Comparison of ENCODE assay signal across 20 mouse cellular contexts in the genomic region with DNA sequence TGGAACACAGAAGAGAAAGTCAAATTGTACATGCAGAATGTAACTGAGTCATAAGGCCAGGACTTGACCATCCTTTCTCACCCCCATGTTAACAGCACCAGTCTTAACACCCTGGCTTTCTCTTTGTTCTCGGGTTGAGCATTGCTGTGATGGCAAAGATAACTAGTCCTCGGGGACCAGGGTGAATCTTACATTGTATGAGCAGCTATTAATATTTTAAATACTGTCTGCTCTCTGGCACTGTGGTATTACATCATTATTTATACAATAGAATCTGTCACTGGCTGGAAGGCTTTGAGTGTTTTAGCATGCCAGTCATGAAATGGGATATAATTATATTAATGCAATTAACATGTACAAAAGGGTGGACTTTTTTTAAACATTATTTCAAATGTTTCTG.
DNase-seq lines count a peak whose midpoint lies in the region; ATAC-seq lines count a peak whose summit lies in the region.
"Had no signal": no experiment of that assay in that cellular context is flagged by ENCODE, and none has a peak within 500 bp of the region (broad histone marks: within the 10 kb centered on the region; RNA-seq: fewer than 3 reads in every experiment).

No protein-coding gene starts in this region.

- 7% methylated on average over 2 of the region's 2 CpGs for WGBS in lung, embryonic 16.5 days
- WGBS in forebrain, embryonic 15.5 days = 23% methylated on average over 2 of the region's 2 CpGs
- WGBS in hindbrain, embryonic 13.5 days = 18% methylated on average over 2 of the region's 2 CpGs
- WGBS in midbrain, embryonic 15.5 days = 18% methylated on average over 2 of the region's 2 CpGs

- H3K9ac ChIP-seq in lung, embryonic 16.5 days (ENCODE audit: low read length) = no peak overlapping the region
- no peak overlapping the region for H3K9ac ChIP-seq in forebrain, embryonic 15.5 days (replicated peaks)
- no peak overlapping the region for H3K9ac ChIP-seq in hindbrain, embryonic 13.5 days
- H3K9ac ChIP-seq in midbrain, embryonic 15.5 days = no peak overlapping the region

- H3K4me3 ChIP-seq in lung, embryonic 16.5 days (ENCODE audit: low read length) = no peak overlapping the region
- no peak overlapping the region for H3K4me3 ChIP-seq in forebrain, embryonic 15.5 days
- no peak overlapping the region for H3K4me3 ChIP-seq in hindbrain, embryonic 13.5 days
- no peak overlapping the region for H3K4me3 ChIP-seq in midbrain, embryonic 15.5 days
- H3K4me3 ChIP-seq: erythroblast, embryonic 14.5 days had no signal

- no peaks in the 10 kb centered on the region for H3K4me1 ChIP-seq in lung, embryonic 16.5 days (replicated peaks; ENCODE audit: control insufficient read depth, insufficient read depth, low read length)
- peaks cover 22% of the 10 kb centered on the region for H3K4me1 ChIP-seq in forebrain, embryonic 15.5 days
- peaks cover 14% of the 10 kb centered on the region for H3K4me1 ChIP-seq in hindbrain, embryonic 13.5 days (replicated peaks)
- peaks cover 9% of the 10 kb centered on the region for H3K4me1 ChIP-seq in midbrain, embryonic 15.5 days

- H3K36me3 ChIP-seq in lung, embryonic 16.5 days (ENCODE audit: control insufficient read depth, insufficient read depth, low read length) = no peaks in the 10 kb centered on the region
- no peaks in the 10 kb centered on the region for H3K36me3 ChIP-seq in forebrain, embryonic 15.5 days
- H3K36me3 ChIP-seq in hindbrain, embryonic 13.5 days = no peaks in the 10 kb centered on the region
- H3K36me3 ChIP-seq in midbrain, embryonic 15.5 days (replicated peaks) = no peaks in the 10 kb centered on the region

- no peak overlapping the region for H3K4me2 ChIP-seq in lung, embryonic 16.5 days (ENCODE audit: low read depth, low read length)
- H3K4me2 ChIP-seq in forebrain, embryonic 15.5 days (replicated peaks) = no peak overlapping the region
- no peak overlapping the region for H3K4me2 ChIP-seq in hindbrain, embryonic 13.5 days
- no peak overlapping the region for H3K4me2 ChIP-seq in midbrain, embryonic 15.5 days

- no peak for ATAC-seq in lung, embryonic 16.5 days (ENCODE audit: low read depth)
- ATAC-seq in forebrain, embryonic 15.5 days (replicated peaks) = no peak
- ATAC-seq in hindbrain, embryonic 13.5 days (ENCODE audit: low FRiP score) = no peak; the same call in 1 of the 2 replicates
- ATAC-seq in midbrain, embryonic 15.5 days (replicated peaks) = peak; percentile 72; the same call in 1 of the 2 replicates

- no peaks in the 10 kb centered on the region for H3K27me3 ChIP-seq in lung, embryonic 16.5 days (ENCODE audit: control insufficient read depth, insufficient read depth, low read depth, low read length)
- no peaks in the 10 kb centered on the region for H3K27me3 ChIP-seq in forebrain, embryonic 15.5 days
- H3K27me3 ChIP-seq in hindbrain, embryonic 13.5 days = no peaks in the 10 kb centered on the region
- no peaks in the 10 kb centered on the region for H3K27me3 ChIP-seq in midbrain, embryonic 15.5 days (replicated peaks)

- DNase-seq in lung, postnatal 4 days = no peak
- no peak for DNase-seq in adrenal gland, adult (ENCODE audit: inconsistent age in 2 of 2, low spot score in 1 of 2)
- DNase-seq in right cerebral cortex, postnatal 36 days (ENCODE audit: low spot score in 2 of 2) = no peak
- DNase-seq in adipocyte (ENCODE audit: low spot score) = no peak
- DNase-seq: adrenal gland, postnatal 36 days; B cell, adult 2 months; cerebellum, postnatal 14 days; gastrocnemius, postnatal 36 days; kidney, adult 9 months; kidney, postnatal 4 days; layer of hippocampus, postnatal 36 days; left cerebral cortex, postnatal 4 days; lung, adult 2 months; right cerebral cortex, postnatal 4 days; thymus, postnatal 25 days had no signal

- H3K9me3 ChIP-seq in lung, embryonic 16.5 days (ENCODE audit: control insufficient read depth, low read length) = no peaks in the 10 kb centered on the region
- no peaks in the 10 kb centered on the region for H3K9me3 ChIP-seq in forebrain, embryonic 15.5 days
- H3K9me3 ChIP-seq in hindbrain, embryonic 13.5 days = no peaks in the 10 kb centered on the region
- no peaks in the 10 kb centered on the region for H3K9me3 ChIP-seq in midbrain, embryonic 15.5 days

- H3K27ac ChIP-seq in lung, embryonic 16.5 days (ENCODE audit: low read length) = peak overlapping the region; percentile 31; the same call in 1 of the 2 replicates
- H3K27ac ChIP-seq in forebrain, embryonic 15.5 days (replicated peaks) = peak overlapping the region; percentile 40
- H3K27ac ChIP-seq in hindbrain, embryonic 13.5 days = peak overlapping the region; percentile 56; the same call in 1 of the 2 replicates
- peak overlapping the region; percentile 55; the same call in 1 of the 2 replicates for H3K27ac ChIP-seq in midbrain, embryonic 15.5 days
